Mouse (Mus musculus): Measurements from ENCODE around the gene Fbxo30.
A peak's percentile ranks its signal among the peaks of the same experiment; 100 is the strongest.
"Not testable (repeated sequence)": the region's sequence is repeated elsewhere in the genome, so short reads cannot be mapped to it uniquely, and the experiment has no call there.

The Fbxo30 gene

DNA sequence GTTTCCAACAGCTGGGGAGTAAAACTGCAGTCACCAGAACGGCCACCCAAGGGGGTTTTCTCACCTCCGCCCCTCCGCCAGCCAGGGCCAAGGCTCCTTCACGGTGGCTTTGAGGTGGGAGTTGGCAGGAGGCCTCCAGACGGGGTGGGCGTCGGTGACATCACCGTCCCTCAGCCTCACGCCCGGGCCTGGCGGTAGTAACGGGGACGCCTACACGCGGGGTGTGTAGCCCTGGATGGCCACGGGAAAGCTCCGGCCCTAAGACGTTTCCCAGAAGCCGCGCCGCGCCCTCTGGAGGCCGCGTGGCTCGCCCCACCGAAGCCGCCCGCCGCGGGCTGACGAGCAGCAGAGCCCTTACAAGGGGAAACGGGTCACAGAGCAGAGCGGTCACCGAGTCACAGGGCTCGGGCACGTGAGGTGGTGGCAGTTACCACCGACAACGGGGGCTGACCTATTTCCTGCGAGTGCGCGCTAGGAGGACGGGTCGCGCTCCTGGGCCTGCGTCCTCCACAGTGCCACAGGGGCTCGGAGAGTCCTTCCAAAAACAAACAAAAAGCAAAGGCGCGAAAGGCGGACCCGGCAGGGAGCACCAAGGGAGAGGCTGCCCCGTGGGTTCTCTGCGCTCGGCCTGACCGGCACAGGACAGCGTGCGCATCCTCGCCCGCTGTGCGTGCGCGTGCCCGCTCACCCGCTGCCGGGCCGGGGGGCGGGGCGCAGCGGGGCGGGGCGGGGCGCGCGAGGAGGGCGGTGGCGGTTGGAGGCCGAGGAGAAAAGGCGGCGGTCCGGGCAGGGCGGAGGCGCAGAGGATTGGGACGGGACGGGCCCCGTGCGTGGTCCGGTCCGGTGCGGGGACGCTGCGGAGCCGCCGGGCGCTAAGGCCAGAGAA lies at the start of gene Fbxo30:
Gene Fbxo30 (plus strand): TSS at position 753 of the 886 bp plus-strand sequence.
- DNase-seq (ENCODE audit: low spot score), result peak; percentile 88

DNA sequence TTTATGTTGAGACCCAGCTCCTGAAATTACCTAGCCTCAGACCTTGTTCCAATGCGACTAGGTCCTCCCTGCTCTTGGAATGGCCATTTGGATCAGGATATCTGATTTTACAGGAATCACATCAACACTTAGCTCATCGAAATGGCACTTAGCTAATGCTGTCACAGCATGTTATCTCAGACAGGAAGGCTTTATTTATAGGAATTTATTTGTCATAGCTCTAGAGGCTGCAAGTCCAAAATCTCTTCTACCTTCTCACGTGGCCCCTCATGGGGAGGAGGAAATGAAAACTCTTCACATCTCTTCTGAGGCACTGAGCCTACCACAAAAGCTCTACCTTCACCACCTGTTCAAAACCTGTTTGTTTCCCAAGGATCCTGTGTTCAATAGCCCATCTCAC lies 47.9 kb upstream of the Fbxo30 start:
- no peak for DNase-seq (ENCODE audit: low spot score)

DNA sequence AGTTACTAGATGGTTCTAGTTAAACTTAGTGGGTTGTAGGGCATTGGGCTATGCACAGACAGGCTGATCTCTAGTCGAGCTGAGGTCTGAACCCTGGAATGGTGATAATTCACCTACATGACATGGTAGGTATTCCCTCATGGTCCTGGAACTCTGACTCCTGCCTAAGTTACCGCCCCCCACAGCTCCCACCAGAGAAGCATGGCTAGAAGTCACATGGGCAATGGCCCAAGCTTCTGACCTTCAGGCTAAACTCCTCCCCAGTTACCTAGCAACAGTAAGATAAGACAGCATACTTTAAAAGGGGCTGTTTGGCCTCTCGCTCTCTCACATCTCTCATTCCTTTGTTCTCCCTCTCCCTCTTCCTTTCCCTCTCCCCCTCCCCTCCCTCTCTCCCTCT lies 38.1 kb upstream of the Fbxo30 start:
- not testable (repeated sequence) for DNase-seq (ENCODE audit: low spot score)

DNA sequence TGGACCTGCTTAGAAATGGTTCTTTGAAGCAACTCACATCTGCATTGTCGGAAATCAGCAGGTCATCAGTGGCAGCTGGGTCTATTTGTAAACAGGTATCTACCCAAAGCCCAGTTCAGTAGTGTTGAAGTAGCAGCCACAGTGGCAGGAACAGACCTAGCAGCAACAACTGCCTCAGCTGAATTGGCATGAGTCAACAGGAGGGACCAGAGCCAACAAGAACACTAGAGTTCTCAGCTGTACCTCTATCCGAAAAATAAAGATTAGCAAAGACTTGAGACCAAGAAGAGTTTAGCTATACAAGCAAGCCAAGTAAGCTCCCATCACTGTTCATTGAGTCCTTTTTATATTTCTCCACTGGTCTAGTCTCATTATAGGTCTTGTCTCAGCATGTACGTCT lies 32.9 kb upstream of the Fbxo30 start:
- no peak for DNase-seq (ENCODE audit: low spot score)

DNA sequence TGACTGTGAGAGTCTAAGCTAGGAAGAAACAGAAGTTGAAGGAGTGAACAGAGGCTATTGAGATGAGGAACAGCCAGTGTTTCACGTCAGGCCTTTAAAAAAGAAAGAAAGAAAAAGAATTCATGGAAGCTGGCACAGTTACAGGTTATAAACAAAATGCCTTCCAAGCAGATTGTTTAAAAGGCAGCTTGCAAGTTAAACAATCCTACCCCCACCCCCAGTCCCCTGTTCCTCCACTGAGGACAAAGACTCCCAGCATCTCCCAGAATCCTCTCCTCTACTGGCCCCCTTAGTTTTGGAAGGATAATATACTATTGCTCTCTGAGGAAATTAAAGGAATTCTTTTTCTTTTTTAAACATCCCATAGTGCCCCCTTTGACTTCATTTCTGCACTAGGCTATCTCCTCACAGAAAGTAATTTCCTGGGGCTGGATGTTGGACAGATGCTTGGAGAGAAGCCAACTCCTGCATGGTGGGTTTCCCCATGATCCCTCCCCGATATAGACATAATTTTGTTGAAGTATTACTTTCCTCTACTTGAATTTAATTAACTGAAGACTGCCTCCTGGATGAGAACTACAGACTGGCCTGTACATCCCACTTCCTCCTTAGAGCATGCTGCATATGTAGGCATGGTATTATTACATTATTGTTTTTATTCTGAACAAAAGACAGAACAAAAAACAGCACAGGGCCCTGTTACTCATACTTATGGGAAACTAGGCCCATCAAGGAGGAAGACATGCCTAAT lies 30.7 kb upstream of the Fbxo30 start:
- DNase-seq (ENCODE audit: low spot score), result no peak

DNA sequence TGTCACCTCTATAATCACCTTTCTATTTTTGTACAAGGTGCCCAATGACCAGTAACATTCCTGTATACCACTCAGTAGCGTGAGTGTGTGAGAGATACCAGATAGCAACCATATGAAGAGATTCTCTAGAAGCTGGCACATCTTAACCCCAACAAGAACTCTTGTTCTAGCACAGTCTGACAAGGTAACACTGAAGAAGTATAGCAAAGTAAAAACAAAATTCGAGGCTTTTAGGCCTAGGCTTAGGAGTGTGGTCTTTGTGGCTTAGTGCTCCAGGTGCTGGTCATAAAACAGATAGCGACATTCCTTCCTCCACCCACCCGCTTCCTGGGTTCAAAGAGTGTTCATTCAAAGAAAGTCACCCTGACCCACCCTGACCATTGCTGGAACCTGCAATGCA lies 27.5 kb upstream of the Fbxo30 start:
- not testable (repeated sequence) for DNase-seq (ENCODE audit: low spot score)

DNA sequence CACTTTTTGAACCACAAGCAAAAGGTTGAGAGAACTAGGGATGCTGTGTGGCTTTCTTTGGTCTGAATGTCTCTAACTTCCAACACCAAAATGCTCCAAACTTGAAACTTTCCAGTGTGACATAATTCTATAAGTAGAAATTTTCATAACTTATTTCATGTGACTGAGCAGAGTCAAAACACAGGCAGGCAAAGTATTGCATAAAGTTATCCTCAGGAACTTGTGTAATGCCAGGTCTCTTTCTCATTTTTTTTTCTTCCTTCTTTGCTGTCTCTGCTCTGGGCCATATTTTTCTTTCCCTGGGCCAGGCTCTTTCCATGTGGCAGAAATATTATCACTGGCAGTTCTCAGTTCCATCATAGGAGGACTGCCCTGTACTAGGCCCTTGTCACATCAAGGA lies 21.0 kb upstream of the Fbxo30 start:
- no peak for DNase-seq (ENCODE audit: low spot score)

DNA sequence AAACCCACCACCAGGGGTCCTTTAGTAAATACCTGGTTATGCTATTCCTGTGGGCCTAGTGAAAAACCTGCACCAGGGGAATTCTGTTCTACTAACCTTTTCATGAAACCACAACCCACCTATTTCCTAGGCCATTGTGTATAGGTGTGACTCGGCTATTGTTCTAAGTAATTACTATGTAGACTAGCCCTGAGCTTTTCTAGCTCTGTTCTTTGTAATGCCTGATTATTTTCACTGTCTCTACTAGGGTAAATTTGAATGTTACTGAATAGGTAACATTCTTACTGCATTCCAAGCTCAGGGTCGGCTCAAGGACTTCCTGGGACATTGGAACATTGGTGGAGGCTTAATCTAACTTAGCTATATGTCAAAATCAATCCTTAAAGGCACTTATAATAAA lies 18.8 kb upstream of the Fbxo30 start:
- DNase-seq (ENCODE audit: low spot score), result not testable (repeated sequence)

DNA sequence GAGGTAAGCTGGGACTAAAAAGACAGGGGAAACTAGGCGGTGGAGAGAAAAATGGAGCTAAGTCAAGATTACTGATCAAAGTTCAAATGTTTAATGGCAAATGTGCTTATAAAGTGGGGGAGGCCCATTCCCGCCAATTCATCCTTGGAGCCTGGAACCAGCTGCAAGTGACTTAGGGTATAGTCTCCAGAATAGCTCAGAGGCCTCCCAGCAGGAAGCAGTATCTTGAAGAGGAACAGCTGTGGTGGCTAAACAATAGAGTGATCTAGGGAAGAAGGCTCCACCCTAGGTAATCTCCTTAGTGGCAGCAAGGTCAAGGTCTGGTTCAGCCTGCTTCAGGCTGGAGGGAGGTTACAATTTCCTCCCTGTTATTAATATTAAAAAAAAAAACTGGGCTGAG lies 17.3 kb upstream of the Fbxo30 start:
- not testable (repeated sequence) for DNase-seq (ENCODE audit: low spot score)

DNA sequence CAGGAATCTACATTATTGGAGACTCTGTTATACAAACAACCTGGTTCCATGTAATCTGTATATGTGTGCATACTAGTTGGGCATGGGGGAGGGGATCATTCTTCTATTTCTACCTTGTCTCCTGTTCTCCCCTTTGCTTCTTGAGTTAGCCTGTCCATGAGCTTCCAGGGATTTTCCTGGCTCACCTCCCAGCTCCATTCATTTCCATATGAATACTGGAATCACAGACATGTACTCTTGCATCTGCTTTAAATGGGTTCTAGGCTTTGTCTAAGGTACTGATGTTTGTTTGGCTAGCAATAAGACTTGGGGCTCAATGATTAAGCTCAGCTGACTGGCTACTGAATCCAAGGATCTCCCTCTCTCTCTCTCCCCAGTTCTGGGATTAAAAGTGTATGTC lies 12.0 kb upstream of the Fbxo30 start:
- no peak for DNase-seq (ENCODE audit: low spot score)

DNA sequence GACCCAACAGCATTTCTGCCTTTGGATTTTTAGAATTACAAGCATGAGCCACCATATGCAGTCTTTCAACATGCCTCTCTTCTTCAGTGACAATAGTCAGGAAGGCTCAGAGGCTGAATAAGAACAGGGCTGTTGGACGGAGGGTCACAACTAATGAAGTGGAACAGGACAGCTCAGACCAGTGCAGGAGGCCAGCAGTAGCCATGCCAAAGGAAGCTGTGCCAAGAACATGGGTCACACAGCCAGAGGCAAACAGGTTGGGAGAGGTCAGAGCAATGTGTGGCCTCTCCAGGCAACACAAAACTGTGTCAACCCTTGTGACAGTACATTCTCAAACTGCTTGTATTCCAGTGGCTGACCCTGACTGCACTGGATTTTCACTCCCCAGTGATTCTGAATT lies 6.7 kb upstream of the Fbxo30 start:
- no peak for DNase-seq (ENCODE audit: low spot score)

DNA sequence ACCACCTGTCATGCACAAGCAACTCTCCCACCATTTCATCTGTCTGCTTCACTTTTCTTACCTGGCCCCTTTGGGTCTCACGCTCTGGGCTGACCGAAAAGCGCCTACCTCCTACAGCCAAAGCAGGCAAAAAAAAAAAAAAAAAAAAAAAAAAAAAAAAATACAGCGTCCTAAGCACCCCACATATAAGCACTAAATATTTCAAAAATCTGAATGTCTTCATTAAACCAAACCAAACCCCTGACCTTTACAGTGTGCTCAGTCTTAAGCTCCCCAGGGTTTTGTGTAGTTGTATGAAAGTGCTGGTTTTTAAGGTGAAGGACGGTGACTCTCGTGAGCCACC lies 924 bp upstream of the Fbxo30 start:
- DNase-seq (ENCODE audit: low spot score), result no peak

DNA sequence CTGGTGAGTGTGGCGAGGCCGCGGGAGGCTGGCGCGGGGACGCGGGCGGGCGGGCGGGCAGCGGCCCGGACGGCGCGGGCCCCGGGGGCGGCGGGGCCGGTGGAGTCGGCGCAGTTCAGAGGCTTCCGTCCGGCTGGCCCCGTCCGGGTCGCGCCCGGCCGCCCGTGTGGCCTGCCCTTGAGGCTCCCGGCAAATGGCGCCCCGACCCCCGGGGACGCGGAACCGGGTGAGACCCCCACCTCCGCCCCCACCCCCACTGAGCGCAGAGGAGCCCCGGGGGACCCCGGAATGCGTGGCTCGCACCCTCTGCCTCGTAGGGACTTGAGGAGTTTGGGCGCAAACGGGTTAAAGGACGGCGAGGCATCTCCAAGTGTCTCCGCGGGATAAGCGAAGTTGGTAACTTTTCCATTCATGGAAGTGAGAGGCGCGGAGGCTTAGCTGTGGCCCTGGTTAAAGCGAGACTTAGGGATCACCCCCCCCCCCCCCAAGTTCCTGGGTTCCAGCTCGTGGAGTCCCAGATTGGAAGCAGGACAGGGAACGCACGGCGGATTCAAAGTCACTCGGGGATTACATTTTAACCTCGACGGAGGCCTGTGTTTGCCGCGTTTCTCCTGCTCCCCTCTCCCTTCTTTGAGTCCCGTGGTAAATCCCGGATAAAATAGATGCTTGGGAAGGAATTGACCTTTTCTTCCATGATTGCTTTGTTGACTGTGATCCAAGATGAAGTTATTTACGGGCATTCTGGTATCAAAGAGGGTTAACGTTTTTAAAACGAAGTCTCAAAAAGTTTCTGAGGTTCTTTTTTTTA lies 572 bp downstream of the Fbxo30 start:
- no peak for DNase-seq (ENCODE audit: low spot score)

DNA sequence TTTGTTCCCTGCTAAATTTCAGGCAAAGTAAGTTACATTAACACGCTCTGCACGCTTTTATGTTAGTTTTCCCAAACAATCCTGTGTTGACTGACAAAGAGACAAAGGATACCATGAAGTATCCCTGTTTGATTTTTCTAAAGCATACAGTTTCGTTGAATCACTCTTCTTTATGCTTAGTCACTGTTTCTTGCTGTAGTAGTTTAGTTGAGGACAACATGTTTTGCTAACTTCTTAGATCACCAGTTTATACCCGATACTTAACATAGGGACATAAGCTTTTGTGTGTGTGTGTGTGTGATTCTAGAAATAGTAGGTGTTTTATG lies 1.1 kb downstream of the Fbxo30 start:
- DNase-seq (ENCODE audit: low spot score), result no peak

DNA sequence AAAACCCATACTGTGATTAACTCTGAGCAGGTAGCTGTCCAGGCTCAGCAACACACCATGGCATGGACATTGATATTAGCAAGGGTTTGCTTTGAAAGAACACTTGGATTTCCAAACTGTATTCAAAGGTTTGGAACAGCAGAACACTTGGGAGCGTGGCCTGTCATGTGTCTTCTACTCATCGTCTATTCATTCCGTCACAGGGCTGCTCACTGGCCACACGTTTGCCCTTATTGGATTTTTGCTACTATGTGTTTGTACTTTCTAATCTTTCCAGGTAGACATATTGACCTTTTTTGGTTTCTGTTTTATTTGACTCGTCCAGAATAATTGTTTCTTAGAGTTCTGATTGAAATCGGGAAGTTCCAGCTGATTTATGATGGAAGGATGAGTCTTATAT lies 17.3 kb downstream of the Fbxo30 start:
- DNase-seq (ENCODE audit: low spot score), result no peak

DNA sequence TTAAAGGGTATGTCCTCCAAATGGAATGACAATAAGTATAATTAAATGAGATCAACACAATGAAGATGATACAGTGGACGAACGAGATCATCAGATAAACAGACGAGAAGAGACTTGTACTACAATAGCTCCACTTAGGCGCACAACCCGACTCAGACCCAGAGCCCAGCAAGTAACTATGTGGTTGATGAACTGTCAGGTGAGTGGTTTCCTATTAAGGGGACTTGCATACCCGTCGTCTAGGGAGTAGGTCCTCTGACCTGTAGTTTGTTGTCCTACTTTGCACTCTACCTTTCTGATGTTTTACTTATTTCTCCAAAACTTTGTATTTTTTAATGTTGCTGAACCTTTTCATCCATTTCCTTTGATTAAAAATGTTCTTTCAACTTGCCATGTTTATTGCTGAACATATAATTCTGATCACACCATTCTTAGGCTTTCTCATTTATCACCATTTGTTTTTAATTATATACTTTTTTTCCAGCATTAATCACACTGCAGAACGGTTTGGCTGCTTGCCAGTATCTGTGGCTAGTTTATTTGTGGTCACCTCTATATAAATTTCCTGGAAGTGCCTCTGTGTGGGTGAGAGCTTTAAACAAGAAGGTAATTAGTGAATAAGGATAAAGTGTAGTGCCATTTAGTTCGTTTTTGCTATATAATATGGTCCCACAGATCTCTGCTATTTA lies 24.4 kb downstream of the Fbxo30 start:
- no peak for DNase-seq (ENCODE audit: low spot score)

DNA sequence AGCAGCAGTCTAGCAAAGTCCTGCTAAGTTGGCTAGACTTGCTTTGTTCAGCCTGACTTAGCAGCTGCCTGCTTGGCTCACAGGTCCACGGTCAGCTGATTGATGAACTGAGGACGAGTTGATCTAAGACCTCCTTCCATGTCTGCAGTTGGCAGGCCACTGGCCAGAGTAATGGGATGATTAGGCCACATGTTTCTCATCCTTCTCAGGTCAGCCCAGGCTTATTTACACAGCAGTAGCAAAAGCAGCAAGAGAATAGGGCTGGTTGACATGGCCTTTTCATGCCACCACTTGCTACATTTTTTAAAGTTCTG lies 24.9 kb downstream of the Fbxo30 start:
- no peak for DNase-seq (ENCODE audit: low spot score)

DNA sequence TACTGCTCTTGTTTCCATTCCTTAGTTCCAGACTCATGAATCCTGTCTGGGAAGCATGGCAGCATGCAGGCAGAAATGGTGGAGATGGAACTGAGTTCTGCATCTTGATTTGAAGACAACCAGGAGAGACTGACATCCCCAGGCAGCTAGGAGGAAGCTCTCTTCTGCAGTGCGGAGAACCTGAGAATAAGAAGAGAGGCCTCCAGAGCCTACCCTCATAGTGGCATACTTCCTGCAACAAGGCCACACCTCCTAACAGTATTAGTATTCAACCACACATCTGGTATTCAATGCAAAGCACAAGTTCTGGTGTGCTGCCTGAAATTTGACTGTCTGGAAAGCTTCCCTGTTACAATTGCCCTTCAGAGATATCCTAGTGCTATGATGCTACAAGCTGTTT lies 28.7 kb downstream of the Fbxo30 start:
- no peak for DNase-seq (ENCODE audit: low spot score)

DNA sequence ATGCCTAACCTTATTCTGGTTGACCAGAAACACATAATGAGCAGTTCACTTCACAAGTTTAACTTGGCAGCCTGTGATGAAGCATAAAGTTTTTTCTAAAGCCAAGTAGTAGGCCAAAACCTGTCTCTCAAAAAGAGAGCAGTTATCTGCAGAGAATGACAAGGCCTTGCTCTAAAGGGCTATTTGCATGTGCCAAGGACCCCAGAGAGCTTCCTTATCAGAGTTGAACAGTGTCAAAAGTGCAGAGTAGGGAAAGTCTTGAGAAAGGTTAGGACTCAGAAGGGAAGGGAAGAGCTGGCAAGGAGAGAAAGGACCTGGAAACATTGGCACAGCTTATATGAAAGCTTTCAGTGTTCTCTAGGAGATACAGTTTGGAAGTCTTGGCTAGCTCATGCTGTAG lies 29.4 kb downstream of the Fbxo30 start:
- DNase-seq (ENCODE audit: low spot score), result no peak

DNA sequence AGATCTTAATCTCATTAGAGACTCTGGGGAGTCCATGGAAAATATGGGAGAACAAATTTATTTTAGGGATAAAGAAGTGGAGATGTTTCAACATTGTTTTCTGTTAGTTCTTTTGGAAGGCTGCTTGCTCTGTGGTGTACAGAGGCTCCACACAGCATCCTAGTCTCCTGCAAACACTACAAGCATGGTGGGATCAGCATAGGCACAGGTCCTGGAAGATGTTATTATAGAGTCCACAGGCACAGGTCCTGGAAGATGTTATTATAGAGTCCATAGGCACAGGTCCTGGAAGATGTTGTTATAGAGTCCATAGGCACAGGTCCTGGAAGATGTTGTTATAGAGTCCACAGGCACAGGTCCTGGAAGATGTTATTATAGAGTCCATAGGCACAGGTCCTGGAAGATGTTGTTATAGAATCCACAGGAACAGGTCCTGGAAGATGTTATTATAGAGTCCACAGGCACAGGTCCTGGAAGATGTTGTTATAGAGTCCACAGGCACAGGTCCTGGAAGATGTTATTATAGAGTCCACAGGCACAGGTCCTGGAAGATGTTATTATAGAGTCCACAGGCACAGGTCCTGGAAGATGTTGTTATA lies 36.8 kb downstream of the Fbxo30 start:
- not testable (repeated sequence) for DNase-seq (ENCODE audit: low spot score)

DNA sequence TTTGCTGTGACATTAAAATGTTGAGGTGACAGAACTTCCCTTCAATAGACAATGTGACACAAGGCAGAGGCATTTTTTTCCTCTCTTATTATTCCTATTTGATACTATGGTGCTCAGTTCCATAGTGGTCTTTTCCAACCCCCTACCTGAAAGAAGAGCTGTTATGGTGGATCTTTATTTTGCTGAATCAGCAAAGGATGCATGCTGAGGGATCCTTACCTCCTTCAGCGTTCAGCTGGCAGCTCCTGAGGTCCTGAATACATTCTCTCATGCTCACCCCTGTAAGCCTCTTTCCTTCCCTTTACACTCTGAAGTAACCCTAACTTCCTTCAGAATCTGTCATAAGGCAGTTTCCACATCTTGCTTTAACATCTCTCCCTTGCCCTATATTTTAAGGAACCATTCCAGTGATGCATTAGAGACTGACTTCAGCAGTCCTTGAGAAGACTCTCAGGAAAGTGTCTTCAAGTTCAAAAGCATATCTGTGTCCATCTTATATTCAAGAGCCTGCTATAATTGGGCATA lies 38.4 kb downstream of the Fbxo30 start:
- DNase-seq (ENCODE audit: low spot score), result no peak

DNA sequence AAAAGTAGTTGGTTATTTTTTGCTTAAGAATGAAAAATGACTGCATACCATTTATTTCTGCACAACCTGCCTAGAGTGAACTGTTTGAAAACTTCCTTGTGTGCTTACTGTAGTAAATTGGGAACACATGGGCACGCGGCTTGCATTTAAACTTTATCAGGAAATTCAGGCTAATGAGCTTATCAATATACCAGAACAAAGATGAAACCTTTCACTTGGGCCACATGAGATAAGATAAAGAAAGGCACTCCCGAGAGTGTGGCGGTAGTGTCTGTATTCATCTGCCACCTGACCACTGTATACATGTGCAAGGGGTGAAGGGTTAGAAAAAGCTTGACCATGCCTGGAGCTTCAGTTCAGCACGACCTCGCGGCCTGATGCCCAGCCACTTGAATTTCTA lies 41.2 kb downstream of the Fbxo30 start:
- no peak for DNase-seq (ENCODE audit: low spot score)
